Mouse (Mus musculus): ENCODE data around the gene Lrp8.

GRCm38 (mm10) chr4:107886371-107886770 is 84.3 kb downstream of the Lrp8 start:
- TF ChIP-seq MAFK (IDR thresholded peaks at IDR 0.05; ENCODE audit: insufficient read depth, low read depth, low read length) (no peak), HCFC1 (IDR thresholded peaks at IDR 0.05; ENCODE audit: borderline replicate concordance, insufficient read depth, low read length) (no peak)
